Mouse (Mus musculus) liver, embryonic 14.5 days (tissue): Measurements from ENCODE around the gene Disc1.

Source experiments
- CTCF ChIP-seq: IDR thresholded peaks from 2 replicates; pipeline ENCODE4 v1.5.1; 2016; ENCODE audit warnings: antibody characterized with exemption, low read depth, control low read depth
- EP300 ChIP-seq: IDR thresholded peaks from 2 replicates; pipeline ENCODE4 v1.6.1; 2016; ENCODE audit warnings: antibody characterized with exemption, low read depth

DNA sequence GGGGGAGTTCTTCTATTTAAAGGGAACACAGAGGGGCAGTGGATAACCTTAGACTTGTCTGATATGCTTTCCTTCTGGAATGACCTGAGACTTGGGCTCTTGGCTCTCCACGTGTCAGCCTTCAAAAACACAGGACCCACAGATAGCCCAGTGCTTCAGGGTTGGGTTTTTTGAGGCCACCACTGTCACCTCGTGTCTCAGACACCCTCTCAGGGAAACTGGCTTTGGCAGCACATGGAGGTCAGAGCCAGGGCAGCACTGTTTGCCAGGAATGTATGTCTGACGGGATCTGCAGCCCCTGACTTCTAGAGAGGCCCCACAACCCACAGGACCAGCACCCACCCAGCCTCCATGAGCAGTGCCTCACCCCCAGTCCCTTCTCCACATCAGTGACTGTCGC is 120.9 kb downstream of the Disc1 start:
- TF ChIP-seq CTCF (no peak), EP300 (no peak)
